Mouse (Mus musculus) ES-Bruce4 (cell line): ENCODE results near the gene Cacng2. TPM values are rescaled to one million over a fixed set of nuclear protein-coding genes. Genes with fewer than 3 reads are reported as not detected.
A peak's percentile ranks its signal among the peaks of the same experiment; 100 is the strongest.

ENCODE experiments used
- H3K27ac ChIP-seq: 2 replicates; pipeline ENCODE4 v1.5.1; 2012; ENCODE audit warnings: low read length, inconsistent platforms; ENCODE audit not compliant: insufficient read depth
- H3K27me3 ChIP-seq: 2 replicates; pipeline ENCODE4 v1.6.1; 2012; ENCODE audit warnings: mild to moderate bottlenecking, low read length, inconsistent platforms; ENCODE audit not compliant: control insufficient read depth, poor library complexity, insufficient read depth, severe bottlenecking
- H3K36me3 ChIP-seq: 2 replicates; pipeline ENCODE4 v1.6.1; 2012; ENCODE audit warnings: inconsistent platforms, mild to moderate bottlenecking, low read length, moderate library complexity; ENCODE audit not compliant: control insufficient read depth, poor library complexity, insufficient read depth, severe bottlenecking
- H3K4me1 ChIP-seq: one replicate; pipeline ENCODE4 v1.8.1; 2011; ENCODE audit warnings: low read length; ENCODE audit not compliant: control insufficient read depth, insufficient read depth
- H3K4me3 ChIP-seq: 2 replicates; pipeline ENCODE4 v1.5.1; 2011; ENCODE audit warnings: low read depth, mild to moderate bottlenecking, low read length
- H3K9ac ChIP-seq: 2 replicates; pipeline ENCODE4 v1.6.1; 2012; ENCODE audit warnings: low read depth, mild to moderate bottlenecking, inconsistent platforms; ENCODE audit not compliant: poor library complexity, severe bottlenecking
- H3K9me3 ChIP-seq: replicated peaks from 2 replicates; pipeline ENCODE4 v1.6.1; 2012; ENCODE audit warnings: mild to moderate bottlenecking, low read length, inconsistent platforms; ENCODE audit not compliant: control insufficient read depth, poor library complexity, insufficient read depth, severe bottlenecking
- CTCF ChIP-seq: IDR thresholded peaks from one replicate; pipeline ENCODE4 v1.8.1; 2011; ENCODE audit warnings: low read depth, low read length
- EP300 ChIP-seq: IDR thresholded peaks from 2 replicates; pipeline ENCODE4 v1.6.1; 2011; ENCODE audit warnings: low read depth, low read length; ENCODE audit not compliant: insufficient read depth
- POLR2A ChIP-seq: IDR thresholded peaks from one replicate; pipeline ENCODE4 v1.8.1; 2011; ENCODE audit warnings: low read length; ENCODE audit not compliant: insufficient read depth
- polyA plus RNA-seq: library from polyadenylated mRNA; stranded (reverse); fragments of >200 nt; gene quantifications from 2 replicates; pipeline ENCODE4 v1.2.4, GENCODE M21; 2011; ENCODE audit warnings: low read depth; ENCODE audit not compliant: missing spikeins, insufficient read depth, insufficient read length

Gene Cacng2
- polyA plus RNA-seq, 1 experiment = not detected

GRCm38 (mm10) chr15:77970470-77971292, 149.1 kb downstream of the Cacng2 start, which contains the start of gene Eif3d:
Eif3d (minus strand) TSS chr15:77970813.
- TF ChIP-seq POLR2A = peak; percentile 36
- TF ChIP-seq EP300 = no peak
- H3K9me3 ChIP-seq = no peaks in the 10 kb centered on the region
- H3K27me3 ChIP-seq = no peaks in the 10 kb centered on the region
- H3K4me3 ChIP-seq = peak within 1 kb of the TSS; percentile 97
- peaks cover 29% of the 10 kb centered on the region for H3K36me3 ChIP-seq
- H3K4me1 ChIP-seq = peaks cover 2% of the 10 kb centered on the region
- peak within 1 kb of the TSS; percentile 91 for H3K9ac ChIP-seq
- H3K27ac ChIP-seq = peak within 1 kb of the TSS; percentile 89

DNA sequence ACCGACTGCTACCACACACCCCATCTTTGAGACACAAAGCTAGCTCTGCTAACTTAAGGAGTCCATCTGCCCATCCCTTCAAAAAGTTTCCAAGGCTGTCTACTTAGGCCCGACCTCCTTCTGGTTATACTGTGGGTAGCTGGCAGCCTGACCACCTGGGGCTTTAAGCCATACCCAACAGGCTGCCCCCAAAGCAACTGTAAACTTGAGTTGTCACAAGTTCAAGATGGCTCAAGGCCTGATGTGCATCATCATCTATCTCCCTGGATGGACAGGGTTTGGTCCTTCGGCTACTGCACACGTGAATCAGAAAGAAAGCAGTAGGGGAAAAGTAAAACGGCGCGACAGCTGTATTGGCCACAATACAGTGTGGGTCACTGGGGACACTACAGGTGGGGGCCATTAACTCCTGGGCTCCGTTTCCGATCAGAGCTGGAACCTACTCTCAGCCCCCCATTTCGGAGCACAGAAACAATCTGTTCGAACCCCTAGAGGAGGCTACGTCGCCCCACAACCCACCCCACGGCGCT, 149.8 kb downstream of the Cacng2 start:
- Histone ChIP-seq H3K27me3 (no peaks in the 10 kb centered on the region), H3K36me3 (peaks cover 36% of the 10 kb centered on the region), H3K4me1 (peaks cover 2% of the 10 kb centered on the region), H3K9me3 (no peaks in the 10 kb centered on the region), H3K4me3 (peak overlapping the region; percentile 97), H3K27ac (no peak overlapping the region), H3K9ac (peak overlapping the region; percentile 91)
- TF ChIP-seq CTCF (no peak), EP300 (no peak), POLR2A (no peak)

DNA sequence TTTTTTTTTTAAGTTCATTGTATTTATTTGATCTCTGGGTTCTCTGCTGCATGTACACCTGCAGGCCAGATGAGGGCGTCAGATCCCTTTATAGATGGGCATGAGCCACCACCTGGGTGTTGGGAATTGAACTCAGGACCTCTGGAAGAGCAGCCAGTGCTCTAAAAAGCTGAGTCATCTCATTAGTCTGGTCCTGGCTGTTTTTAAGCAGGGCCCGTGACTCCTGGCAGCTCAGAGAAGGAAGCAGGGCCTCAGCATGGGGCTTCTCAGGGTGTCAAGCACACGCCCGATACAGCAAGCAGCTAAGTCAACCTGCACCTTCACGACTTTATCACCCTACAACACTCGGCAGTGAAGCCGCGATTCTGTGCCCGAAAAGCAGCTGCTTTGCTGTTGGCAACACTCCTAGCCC, 154.7 kb downstream of the Cacng2 start:
- no peaks in the 10 kb centered on the region for H3K9me3 ChIP-seq
- no peak for TF ChIP-seq EP300
- peak; percentile 4 for TF ChIP-seq CTCF
- no peak overlapping the region for H3K4me3 ChIP-seq
- H3K36me3 ChIP-seq = peaks cover 84% of the 10 kb centered on the region
- no peak overlapping the region for H3K9ac ChIP-seq
- no peaks in the 10 kb centered on the region for H3K27me3 ChIP-seq
- peaks cover 2% of the 10 kb centered on the region for H3K4me1 ChIP-seq
- H3K27ac ChIP-seq = no peak overlapping the region

DNA sequence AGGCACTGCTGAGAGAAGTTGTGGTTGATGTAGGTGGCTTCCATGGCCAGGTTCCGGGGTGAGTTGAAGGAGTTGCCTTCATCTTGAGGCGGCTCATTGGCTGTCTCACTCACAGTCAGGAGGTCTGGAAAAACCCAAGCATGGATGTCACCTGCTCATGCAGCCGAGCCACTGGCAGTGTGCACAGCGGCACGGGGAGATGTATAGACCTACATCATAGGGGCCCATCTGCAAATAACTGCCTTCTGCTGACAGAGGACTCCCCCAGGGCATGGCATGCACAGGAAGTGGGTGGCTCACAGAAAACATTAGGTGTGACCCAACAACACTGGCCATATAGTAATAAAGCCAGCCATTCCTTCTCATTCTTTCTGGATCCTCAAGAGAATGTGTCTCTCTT, 157.4 kb downstream of the Cacng2 start:
- TF ChIP-seq EP300 (no peak), POLR2A (no peak), CTCF (no peak)
- Histone ChIP-seq H3K36me3 (peaks cover 88% of the 10 kb centered on the region), H3K9me3 (no peaks in the 10 kb centered on the region), H3K4me3 (no peak overlapping the region), H3K4me1 (peaks cover 2% of the 10 kb centered on the region), H3K9ac (no peak overlapping the region), H3K27me3 (no peaks in the 10 kb centered on the region), H3K27ac (no peak overlapping the region)

GRCm38 (mm10) chr15:77960693-77961092, 159.1 kb downstream of the Cacng2 start:
- no peaks in the 10 kb centered on the region for H3K27me3 ChIP-seq

DNA sequence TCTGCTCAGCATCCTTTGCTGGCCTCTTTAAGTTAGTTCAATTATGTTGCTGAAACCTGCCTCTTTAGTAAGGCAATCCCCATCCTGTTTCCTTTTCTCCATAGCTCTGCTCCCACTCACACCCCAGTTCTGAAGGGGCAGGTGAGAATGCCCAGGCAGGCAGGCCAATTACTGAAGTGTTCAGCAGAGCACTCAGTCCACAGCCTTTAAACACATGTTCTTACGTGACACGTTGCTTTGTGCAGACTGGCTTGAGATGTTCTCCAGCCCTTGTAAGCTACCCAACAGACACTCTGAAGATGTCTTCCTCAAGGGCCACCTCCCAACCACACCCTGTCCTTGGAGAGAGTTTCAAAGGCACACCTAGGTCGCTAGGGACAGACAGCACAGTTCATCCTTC, 161.8 kb downstream of the Cacng2 start:
- no peaks in the 10 kb centered on the region for H3K9me3 ChIP-seq
- peaks cover 45% of the 10 kb centered on the region for H3K36me3 ChIP-seq
- H3K4me1 ChIP-seq = peaks cover 2% of the 10 kb centered on the region

More at GRCm38 (mm10) chr15:77960693-77961092, 159.1 kb downstream of the Cacng2 start:
- peaks cover 71% of the 10 kb centered on the region for H3K36me3 ChIP-seq
- no peaks in the 10 kb centered on the region for H3K9me3 ChIP-seq
- H3K9ac ChIP-seq = no peak overlapping the region
- H3K4me3 ChIP-seq = no peak overlapping the region
- H3K4me1 ChIP-seq = peaks cover 2% of the 10 kb centered on the region
- TF ChIP-seq POLR2A = no peak
- no peak for TF ChIP-seq EP300
- TF ChIP-seq CTCF = no peak
- no peak overlapping the region for H3K27ac ChIP-seq

More for the DNA sequence above, 161.8 kb downstream of the Cacng2 start:
- H3K27ac ChIP-seq = 0 out of 2 replicates have a peak overlapping the region, but pooled peaks have one; percentile 9
- TF ChIP-seq CTCF (no peak), POLR2A (no peak), EP300 (no peak)
- no peak overlapping the region for H3K9ac ChIP-seq
- H3K27me3 ChIP-seq = no peaks in the 10 kb centered on the region
- no peak overlapping the region for H3K4me3 ChIP-seq
